Mouse (Mus musculus) heart, embryonic 10.5 days (tissue): ENCODE data around the gene Tnik. TPM values are rescaled to one million over a fixed set of nuclear protein-coding genes. Genes with fewer than 3 reads are reported as not detected.

Experiments used
- DNase-seq: peaks from one replicate; pipeline ENCODE4 v3.0.0-alpha.2; 2017; ENCODE audit warnings: low spot score
- H3K27ac ChIP-seq: fragments of 300-500 bp; sonication (generic); 2 replicates; pipeline ENCODE4 v1.5.1; 2016; ENCODE audit warnings: mild to moderate bottlenecking
- H3K27me3 ChIP-seq: fragments of 300-500 bp; sonication (generic); 2 replicates; pipeline ENCODE4 v1.6.1; 2016; ENCODE audit warnings: mild to moderate bottlenecking; ENCODE audit not compliant: poor library complexity, insufficient read depth, severe bottlenecking
- H3K36me3 ChIP-seq: fragments of 300-500 bp; sonication (generic); 2 replicates; pipeline ENCODE4 v1.6.1; 2016; ENCODE audit warnings: mild to moderate bottlenecking, moderate library complexity
- H3K4me1 ChIP-seq: fragments of 300-500 bp; sonication (generic); 2 replicates; pipeline ENCODE4 v1.6.1; 2016; ENCODE audit warnings: mild to moderate bottlenecking
- H3K4me3 ChIP-seq: fragments of 300-500 bp; sonication (generic); 2 replicates; pipeline ENCODE4 v1.5.1; 2016; ENCODE audit warnings: mild to moderate bottlenecking, moderate library complexity
- H3K9me3 ChIP-seq: fragments of 300-500 bp; sonication (generic); 2 replicates; pipeline ENCODE4 v1.6.1; 2016; ENCODE audit warnings: mild to moderate bottlenecking, moderate library complexity
- WGBS: fragments of 180-500 bp; shearing (Covaris S2); methylation state at CpG from one replicate; pipeline ENCODE4 v1.1.7; 2016; 5-methylcytosine and 5-hydroxymethylcytosine counted together
- polyA plus RNA-seq: library from polyadenylated mRNA; unstranded; fragments of >200 nt; fragmentation: Nextera tagmentation; extraction: Ambion mirVana; gene quantifications from 2 replicates; pipeline ENCODE4 v1.2.1, GENCODE M21; 2016

Gene Tnik
- polyA plus RNA-seq, 1 experiment from 2014 or later, result 5.9 TPM

DNA sequence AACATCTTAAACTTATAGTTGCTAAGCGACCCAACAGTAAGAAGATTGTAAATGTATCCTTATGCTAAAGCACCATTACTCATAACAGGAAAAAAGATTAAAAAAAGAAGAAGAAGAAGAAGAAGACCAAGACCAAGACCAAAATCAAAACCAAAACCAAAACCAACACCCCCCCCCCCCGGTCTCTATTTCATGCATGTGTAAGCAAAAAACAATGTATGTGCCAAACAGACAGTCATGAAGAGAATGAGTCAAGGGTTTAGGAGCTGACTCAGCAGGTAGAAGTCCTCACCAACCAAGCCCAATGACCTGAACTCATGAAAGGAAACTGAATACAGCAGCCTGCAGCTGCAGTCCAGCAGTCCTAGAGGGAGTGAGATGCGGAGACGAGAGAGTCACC, 26.3 kb upstream of the Tnik start:
- Histone ChIP-seq H3K36me3 (no peaks in the 10 kb centered on the region), H3K4me3 (no peak overlapping the region), H3K27me3 (no peaks in the 10 kb centered on the region), H3K4me1 (peaks cover 3% of the 10 kb centered on the region; the same call in 1 of the 2 replicates), H3K9me3 (no peaks in the 10 kb centered on the region), H3K27ac (no peak overlapping the region)
- DNase-seq, result no peak
- WGBS, result 89% methylated on average over 4 of the region's 4 CpGs

DNA sequence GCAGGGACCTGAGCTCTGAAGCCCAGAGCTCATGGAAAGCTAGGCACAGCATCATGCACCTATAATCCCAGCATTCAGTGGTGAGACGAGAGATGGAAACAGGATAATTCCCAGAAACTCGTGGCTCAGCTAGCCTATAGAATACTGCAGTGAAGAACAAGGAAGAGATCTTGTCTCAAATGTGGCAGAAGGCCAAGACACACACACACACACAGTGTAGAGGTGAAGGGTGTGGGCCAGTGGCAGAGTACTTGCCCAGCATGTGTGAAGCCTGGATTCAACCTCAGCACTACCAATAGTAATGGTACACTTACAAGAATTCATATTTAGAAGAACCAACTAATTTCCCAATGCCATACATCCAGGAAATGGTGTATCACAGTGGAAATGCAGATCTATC, 24.9 kb upstream of the Tnik start:
- Histone ChIP-seq H3K9me3 (no peaks in the 10 kb centered on the region), H3K27ac (no peak overlapping the region), H3K4me3 (no peak overlapping the region), H3K27me3 (no peaks in the 10 kb centered on the region), H3K36me3 (no peaks in the 10 kb centered on the region), H3K4me1 (peaks cover 3% of the 10 kb centered on the region; the same call in 1 of the 2 replicates)
- DNase-seq, result no peak
- WGBS, result 60% methylated on average over 2 of the region's 2 CpGs

DNA sequence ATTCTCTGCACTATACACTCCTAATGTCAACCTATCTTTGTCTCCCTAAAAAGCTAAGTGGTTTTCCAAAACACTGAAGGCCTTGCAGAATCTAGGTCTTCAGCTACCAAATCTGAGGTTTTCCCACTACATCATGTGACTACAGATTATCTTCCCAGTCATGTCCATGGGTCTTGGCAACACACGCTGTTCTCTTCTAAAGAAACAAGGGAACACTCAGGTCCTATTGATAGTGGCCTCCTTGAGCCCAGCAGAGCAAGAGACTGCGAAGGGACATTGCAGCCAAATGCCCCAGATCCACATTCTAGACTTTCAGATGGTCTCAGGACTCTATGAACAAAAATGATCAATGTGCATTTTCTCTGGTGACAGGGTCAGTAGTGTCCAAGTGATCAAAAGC, 20.5 kb upstream of the Tnik start:
- WGBS, result 73% methylated on average over 2 of the region's 2 CpGs
- no peaks in the 10 kb centered on the region for H3K27me3 ChIP-seq
- no peak overlapping the region for H3K27ac ChIP-seq
- no peaks in the 10 kb centered on the region for H3K4me1 ChIP-seq
- no peaks in the 10 kb centered on the region for H3K9me3 ChIP-seq
- no peak overlapping the region for H3K4me3 ChIP-seq
- DNase-seq, result no peak
- H3K36me3 ChIP-seq, result no peaks in the 10 kb centered on the region

DNA sequence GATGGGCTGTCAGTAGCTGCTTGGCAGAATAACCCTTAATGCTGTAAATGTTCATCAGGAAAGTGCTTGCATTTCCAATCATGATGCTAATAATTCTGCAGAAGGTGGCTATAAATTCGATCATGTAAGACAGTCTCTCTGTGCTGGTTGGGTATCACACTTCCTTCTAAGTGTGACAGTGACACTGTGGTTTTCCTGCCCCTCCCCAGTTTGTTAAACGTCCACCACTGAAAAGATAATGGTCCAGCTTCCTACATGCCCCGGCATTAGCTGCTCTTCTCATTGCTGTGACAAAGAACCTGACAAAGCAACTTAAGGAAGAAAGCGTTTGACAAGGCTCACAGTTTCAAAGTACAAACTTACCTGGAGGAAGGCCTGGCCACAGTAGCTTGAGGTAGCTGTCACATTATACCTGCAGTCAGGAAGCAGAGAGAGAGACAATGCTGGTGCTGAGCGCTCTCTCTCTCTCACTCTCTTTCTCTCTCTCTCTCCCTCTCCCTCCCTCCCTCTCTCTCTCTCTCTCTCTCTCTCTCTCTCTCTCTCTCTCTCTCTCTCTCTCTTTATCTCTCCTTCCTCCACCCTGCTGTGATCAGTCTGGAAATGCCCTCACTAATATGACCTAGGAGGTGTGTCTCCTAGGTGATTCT, 18.6 kb upstream of the Tnik start:
- no peak for DNase-seq
- Histone ChIP-seq H3K4me1 (no peaks in the 10 kb centered on the region), H3K36me3 (no peaks in the 10 kb centered on the region), H3K27ac (no peak overlapping the region), H3K9me3 (no peaks in the 10 kb centered on the region), H3K4me3 (no peak overlapping the region), H3K27me3 (no peaks in the 10 kb centered on the region)
- 69% methylated on average over 5 of the region's 5 CpGs for WGBS

DNA sequence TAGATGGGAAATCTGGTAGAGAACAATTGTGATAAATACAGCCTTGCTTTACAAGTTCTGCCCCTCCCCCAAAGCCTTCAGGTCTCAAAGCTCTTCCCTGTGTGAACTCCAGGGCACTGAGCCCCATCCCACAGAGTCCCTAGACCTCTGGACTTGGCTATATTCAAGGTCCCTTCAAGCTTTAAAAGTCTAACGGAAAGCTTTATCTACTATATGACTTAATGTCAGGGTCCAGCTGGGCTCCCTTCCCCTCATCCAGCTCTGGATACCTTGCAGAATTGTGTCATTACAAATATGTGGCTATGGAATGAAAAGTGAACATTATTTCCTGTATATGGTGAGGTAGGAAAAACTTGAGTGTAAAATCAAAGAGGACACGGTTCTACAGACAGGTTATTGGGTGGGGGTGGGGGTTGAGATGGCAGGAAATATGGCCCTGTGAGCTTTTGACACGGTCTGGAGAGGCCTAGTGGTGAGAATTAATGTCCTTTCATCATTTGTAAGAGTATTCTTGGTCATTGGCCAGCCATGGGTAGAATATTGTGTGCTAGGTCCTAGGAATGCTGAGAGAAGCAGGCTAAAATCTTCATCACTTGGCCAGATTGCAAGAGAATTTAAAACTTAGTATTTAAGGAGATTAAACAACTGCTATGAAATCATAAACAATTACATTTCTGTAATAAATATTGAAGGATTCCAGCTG, 14.6 kb upstream of the Tnik start:
- 65% methylated on average over 3 of the region's 3 CpGs for WGBS
- no peak for DNase-seq
- Histone ChIP-seq H3K4me3 (no peak overlapping the region), H3K36me3 (no peaks in the 10 kb centered on the region), H3K27ac (no peak overlapping the region), H3K27me3 (no peaks in the 10 kb centered on the region), H3K4me1 (no peaks in the 10 kb centered on the region; the same call in 1 of the 2 replicates), H3K9me3 (no peaks in the 10 kb centered on the region)

DNA sequence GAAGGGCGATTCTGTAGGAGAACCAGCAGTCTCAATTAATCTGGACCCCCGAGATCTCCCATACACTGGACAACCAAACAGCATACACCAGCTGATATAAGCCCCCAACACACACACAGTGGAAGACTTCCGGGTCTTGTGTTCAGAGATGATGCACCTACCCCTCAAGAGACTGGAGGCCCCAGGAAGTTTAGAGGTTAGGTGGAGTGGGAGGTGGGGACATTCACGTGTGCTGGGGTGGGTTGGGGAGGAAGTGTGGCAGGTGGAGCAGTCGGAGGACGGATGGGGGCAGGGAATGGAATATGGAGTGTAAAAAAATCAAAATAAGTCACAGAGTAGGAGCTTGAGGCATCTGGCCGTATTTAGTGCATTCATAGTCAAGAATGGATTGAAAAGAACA, 7.3 kb upstream of the Tnik start:
- H3K4me3 ChIP-seq, result no peak overlapping the region
- WGBS, result 83% methylated on average over 7 of the region's 7 CpGs
- no peaks in the 10 kb centered on the region; the same call in 1 of the 2 replicates for H3K4me1 ChIP-seq
- no peak for DNase-seq
- H3K36me3 ChIP-seq, result no peaks in the 10 kb centered on the region
- no peaks in the 10 kb centered on the region for H3K9me3 ChIP-seq
- no peak overlapping the region for H3K27ac ChIP-seq
- no peaks in the 10 kb centered on the region for H3K27me3 ChIP-seq

DNA sequence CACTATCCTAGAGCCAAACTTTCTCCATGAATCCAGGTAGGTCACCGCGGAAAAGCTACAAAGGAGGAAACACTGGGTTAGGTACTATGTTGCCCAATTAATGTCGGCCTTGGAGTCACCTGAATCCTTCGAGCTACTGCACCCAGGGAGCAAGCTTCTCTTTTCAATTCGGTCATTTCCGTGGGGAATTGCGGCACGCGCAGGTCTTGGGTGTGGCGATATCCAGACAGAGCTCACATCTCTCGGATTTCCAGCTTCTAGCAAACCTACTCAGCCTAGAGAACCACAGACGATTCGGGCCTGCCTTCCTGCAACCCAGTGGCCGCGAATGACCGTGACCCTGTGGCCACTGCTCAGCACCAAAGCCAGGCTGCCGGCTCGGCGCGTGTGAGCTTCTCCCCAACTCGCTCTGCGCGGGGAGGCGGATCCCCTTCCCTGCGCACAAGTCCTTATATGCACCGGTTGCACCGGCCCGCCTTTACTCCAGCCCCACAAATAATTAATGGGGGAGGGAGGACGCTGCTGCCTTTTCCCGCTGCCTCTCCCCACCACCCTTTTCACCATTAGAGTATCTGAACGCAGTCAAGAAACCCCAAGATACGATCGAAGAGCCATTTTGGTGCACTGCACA, 528 bp upstream of the Tnik start:
- H3K36me3 ChIP-seq, result no peaks in the 10 kb centered on the region
- H3K9me3 ChIP-seq, result no peaks in the 10 kb centered on the region
- peak overlapping the region; percentile 90 for H3K27ac ChIP-seq
- peak; percentile 87 for DNase-seq
- peaks cover 25% of the 10 kb centered on the region for H3K4me1 ChIP-seq
- 0 out of 2 replicates have a peak, but pooled peaks cover 8% of the 10 kb centered on the region for H3K27me3 ChIP-seq
- WGBS, result under 1% methylated on average over 33 of the region's 33 CpGs
- peak overlapping the region; percentile 68 for H3K4me3 ChIP-seq

DNA sequence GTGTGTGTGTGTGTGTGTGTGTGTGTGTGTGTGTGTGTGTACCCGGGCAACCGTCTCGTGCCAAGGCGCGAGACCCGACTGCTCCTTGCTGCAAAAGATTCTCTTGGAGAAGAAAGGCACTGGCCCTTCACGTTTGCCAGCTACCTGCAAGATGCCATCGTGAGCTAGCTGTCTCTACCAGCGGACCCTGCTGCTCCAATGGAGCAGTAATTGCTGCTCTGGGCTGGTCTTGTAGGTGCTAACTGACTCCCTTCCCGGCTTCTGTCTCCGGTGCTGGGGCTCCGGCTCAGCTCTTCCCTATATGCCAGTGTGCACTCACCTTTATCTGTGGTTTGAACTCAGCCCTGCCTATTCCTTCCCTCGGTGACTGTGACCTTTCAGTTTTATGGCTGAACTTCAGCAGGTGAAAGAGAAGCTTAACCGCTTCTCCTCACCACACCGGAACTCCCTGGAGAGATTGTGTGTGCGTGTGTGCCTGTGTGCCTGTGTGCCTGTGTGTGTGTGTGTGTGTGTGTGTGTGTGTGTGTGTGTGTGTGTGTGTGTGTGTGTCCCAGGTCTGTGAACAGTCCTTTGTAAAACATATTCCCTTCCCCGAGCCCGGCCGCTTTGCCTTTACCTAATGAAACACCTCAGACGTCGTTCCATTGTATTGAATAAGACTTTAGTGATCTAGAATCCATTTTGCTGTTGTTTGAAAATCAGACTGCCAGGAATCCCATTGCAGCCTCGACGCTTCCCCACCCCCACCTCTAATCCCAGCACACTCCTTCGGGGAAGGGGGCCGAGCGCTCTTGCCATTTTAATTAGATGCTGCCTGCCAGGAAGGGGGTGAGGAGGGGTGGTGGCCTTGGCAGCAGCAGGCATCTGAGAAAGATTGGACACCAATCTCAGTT, 1.2 kb downstream of the Tnik start:
- Histone ChIP-seq H3K27me3 (0 out of 2 replicates have a peak, but pooled peaks cover 8% of the 10 kb centered on the region), H3K4me3 (peak overlapping the region; percentile 68), H3K9me3 (no peaks in the 10 kb centered on the region), H3K36me3 (no peaks in the 10 kb centered on the region), H3K27ac (peak overlapping the region; percentile 90), H3K4me1 (peaks cover 30% of the 10 kb centered on the region)
- no peak for DNase-seq
- WGBS, result 3% methylated on average over 26 of the region's 26 CpGs

DNA sequence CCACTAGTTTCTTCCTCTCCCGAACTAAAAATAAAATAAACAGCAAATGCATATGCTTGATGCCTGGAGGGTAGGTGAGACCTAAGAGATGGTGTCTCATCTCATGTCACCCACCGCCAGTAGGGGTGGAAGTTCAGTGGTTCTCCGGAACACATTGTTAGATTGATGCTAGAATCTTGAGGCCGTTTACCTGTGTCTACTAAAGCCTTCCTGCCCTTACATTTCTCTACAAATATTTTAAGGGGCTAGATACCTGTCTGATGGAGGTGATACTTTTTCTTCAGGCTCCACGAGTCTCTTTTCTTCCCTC, 1.8 kb downstream of the Tnik start:
- Histone ChIP-seq H3K4me1 (peaks cover 30% of the 10 kb centered on the region), H3K9me3 (no peaks in the 10 kb centered on the region), H3K36me3 (no peaks in the 10 kb centered on the region), H3K4me3 (peak overlapping the region; percentile 68), H3K27me3 (0 out of 2 replicates have a peak, but pooled peaks cover 8% of the 10 kb centered on the region), H3K27ac (no peak overlapping the region)
- 29% methylated on average over 5 of the region's 5 CpGs for WGBS
- no peak for DNase-seq

DNA sequence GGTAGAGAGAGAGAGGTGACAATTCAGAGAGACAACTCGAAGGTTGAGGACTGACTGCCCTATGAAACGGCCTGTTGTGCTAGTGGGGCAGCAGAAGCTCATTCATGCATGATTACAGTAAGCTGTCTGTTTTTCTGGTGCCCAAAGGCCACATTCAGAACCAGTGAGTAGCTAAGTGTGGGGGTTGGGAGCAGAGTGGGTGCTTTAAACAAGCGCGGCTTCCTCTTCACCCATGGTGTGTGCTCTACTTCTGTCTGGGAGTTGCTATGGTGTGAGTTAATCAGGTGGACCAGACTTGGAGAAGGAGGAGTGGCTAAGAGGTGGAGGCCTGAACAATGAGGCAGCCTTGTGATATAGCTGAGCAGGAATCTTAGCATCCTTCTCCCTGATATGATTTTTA, 2.2 kb downstream of the Tnik start:
- H3K36me3 ChIP-seq, result no peaks in the 10 kb centered on the region
- H3K4me1 ChIP-seq, result peaks cover 30% of the 10 kb centered on the region
- no peak overlapping the region for H3K27ac ChIP-seq
- no peaks in the 10 kb centered on the region for H3K9me3 ChIP-seq
- WGBS, result 41% methylated on average over 4 of the region's 4 CpGs
- H3K4me3 ChIP-seq, result peak overlapping the region; percentile 68
- 0 out of 2 replicates have a peak, but pooled peaks cover 8% of the 10 kb centered on the region for H3K27me3 ChIP-seq
- DNase-seq, result no peak

DNA sequence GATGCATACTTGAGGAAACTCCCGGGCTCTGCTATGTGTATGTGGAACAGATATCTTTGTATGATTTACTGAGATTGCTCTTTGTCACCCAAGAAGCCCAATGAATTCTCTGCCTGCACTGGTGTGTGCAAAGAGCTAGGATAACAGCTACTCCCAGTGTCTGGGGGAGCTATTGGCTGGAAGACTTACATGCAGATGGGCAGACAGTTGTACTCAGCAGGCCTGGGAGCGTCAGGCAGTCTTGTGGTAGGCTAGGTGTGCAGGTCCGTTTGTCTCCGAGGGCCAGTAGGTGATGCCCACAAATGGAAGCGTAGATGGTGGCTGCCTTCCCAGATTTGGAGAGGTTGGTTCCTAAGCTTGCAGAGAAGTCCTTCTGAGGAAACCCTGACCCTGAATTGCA, 2.6 kb downstream of the Tnik start:
- Histone ChIP-seq H3K27ac (no peak overlapping the region), H3K36me3 (no peaks in the 10 kb centered on the region), H3K9me3 (no peaks in the 10 kb centered on the region), H3K4me3 (no peak overlapping the region), H3K27me3 (0 out of 2 replicates have a peak, but pooled peaks cover 8% of the 10 kb centered on the region), H3K4me1 (peaks cover 30% of the 10 kb centered on the region)
- WGBS, result 74% methylated on average over 5 of the region's 5 CpGs
- DNase-seq, result no peak

DNA sequence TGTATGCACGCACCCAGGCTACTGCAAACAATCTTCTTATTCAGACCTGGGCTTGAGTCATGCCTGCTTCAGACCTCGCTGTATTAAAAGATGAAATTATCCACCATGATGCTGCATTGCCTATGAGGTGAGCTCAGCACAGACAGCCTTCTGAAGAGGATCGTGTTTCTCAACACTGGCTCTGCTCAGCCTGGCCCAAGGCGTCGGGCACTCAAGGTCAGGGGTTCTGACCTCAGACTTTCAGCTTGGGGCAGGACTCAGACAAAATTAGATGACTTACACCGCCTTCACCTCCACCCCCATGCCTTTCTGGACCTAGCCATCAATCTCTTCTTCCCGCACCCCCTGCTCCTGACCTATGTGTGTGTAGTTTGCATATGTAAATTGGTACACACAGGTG, 4.2 kb downstream of the Tnik start:
- 66% methylated on average over 7 of the region's 7 CpGs for WGBS
- no peak overlapping the region for H3K27ac ChIP-seq
- no peak overlapping the region for H3K4me3 ChIP-seq
- 0 out of 2 replicates have a peak, but pooled peaks cover 8% of the 10 kb centered on the region for H3K27me3 ChIP-seq
- no peak for DNase-seq
- no peaks in the 10 kb centered on the region for H3K9me3 ChIP-seq
- H3K4me1 ChIP-seq, result peaks cover 30% of the 10 kb centered on the region
- H3K36me3 ChIP-seq, result no peaks in the 10 kb centered on the region
